Mouse (Mus musculus): ENCODE data around the gene Olfr1045. TPM values are rescaled to one million over a fixed set of nuclear protein-coding genes. Genes with fewer than 3 reads are reported as not detected.

The Olfr1045 gene
- polyA plus RNA-seq, 1 experiment = not detected

DNA sequence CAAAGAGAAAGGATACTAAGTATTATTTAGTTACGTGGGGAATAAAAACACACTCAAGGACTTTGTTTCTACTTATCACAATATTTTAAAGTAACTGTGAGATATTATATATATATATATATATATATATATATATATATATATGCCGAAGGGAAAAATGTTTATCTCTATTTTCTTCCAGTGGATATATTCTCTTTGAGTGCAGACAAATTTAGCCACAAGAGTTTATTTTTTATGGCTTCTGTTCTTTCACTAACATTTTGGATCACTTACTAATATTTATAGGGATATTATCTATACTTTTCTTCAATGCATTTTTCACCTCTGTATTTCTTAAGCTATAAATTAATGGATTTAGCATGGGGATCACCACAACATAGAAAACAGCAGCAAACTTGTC lies 41.1 kb downstream of the Olfr1045 start, which contains the start of gene Olfr1042:
Gene Olfr1042 (minus strand): TSS at position 101 of the 400 bp plus-strand sequence.
- Histone ChIP-seq H3K4me3 (ENCODE audit: insufficient read depth, low read length) (no peak within 1 kb of the TSS), H3K27ac (ENCODE audit: insufficient read depth, low read length) (no peak within 1 kb of the TSS), H3K4me1 (ENCODE audit: control insufficient read depth, insufficient read depth, low read length) (no peaks in the 10 kb centered on the region)
- TF ChIP-seq CTCF (IDR thresholded peaks at IDR 0.05; ENCODE audit: extremely low read depth, insufficient read depth, low read length) = no peak
- TF ChIP-seq POLR2A (IDR thresholded peaks at IDR 0.05; ENCODE audit: extremely low read depth, insufficient read depth, low read length) = no peak

DNA sequence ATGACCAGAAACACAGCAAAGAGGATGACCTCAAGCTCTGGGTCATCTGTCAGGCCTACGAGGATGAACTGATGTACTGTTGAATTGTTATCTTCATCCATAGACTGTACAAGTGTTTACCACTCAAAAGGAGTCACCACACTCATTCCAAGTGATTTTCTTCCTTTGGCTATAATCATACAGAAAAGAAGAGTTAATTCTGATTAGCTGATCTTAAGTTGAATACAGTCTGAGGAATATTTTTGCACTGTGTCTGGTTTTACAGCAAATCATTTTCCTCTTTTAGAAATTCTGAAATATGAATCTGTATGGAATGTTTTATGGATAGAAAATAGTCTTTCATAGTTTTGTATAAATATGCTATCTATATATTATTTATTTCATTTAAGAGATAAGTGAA lies 56.2 kb downstream of the Olfr1045 start, which contains the start of gene Olfr1040:
Gene Olfr1040 (minus strand): TSS at position 101 of the 400 bp plus-strand sequence.
- TF ChIP-seq CTCF (IDR thresholded peaks at IDR 0.05; ENCODE audit: extremely low read depth, insufficient read depth, low read length) (no peak), POLR2A (IDR thresholded peaks at IDR 0.05; ENCODE audit: extremely low read depth, insufficient read depth, low read length) (no peak)
- no peaks in the 10 kb centered on the region for H3K4me1 ChIP-seq (ENCODE audit: control insufficient read depth, insufficient read depth, low read length)
- H3K27ac ChIP-seq (ENCODE audit: insufficient read depth, low read length) = no peak within 1 kb of the TSS
- no peak within 1 kb of the TSS for H3K4me3 ChIP-seq (ENCODE audit: insufficient read depth, low read length)

Other genes starting within 250 kb of the Olfr1045 start
- 0.06 TPM in 1 of 2 replicates, not detected in the other for gene Olfr1029, start 229.1 kb downstream of the Olfr1045 start, polyA plus RNA-seq (2012; rRNA removed)
- not detected in 2 replicates for gene Olfr1030, start 223.7 kb downstream of the Olfr1045 start, polyA plus RNA-seq (2012; rRNA removed)
- not detected in 2 replicates for gene Olfr1031, start 212.7 kb downstream of the Olfr1045 start, polyA plus RNA-seq (2012; rRNA removed)
- gene Olfr1032, start 197.5 kb downstream of the Olfr1045 start, polyA plus RNA-seq (2012; rRNA removed) = not detected in 2 replicates
- gene Olfr1033, start 182.4 kb downstream of the Olfr1045 start, polyA plus RNA-seq (2012; rRNA removed) = 0.13 and 0.17 TPM in 2 replicates
- gene Olfr1034, start 157.1 kb downstream of the Olfr1045 start, polyA plus RNA-seq (2012; rRNA removed) = 0.02 TPM in 1 of 2 replicates, not detected in the other
- not detected in 2 replicates for gene Olfr1036, start 129.0 kb downstream of the Olfr1045 start, polyA plus RNA-seq (2012; rRNA removed)
- not detected in 2 replicates for gene Olfr1037, start 115.6 kb downstream of the Olfr1045 start, polyA plus RNA-seq (2012; rRNA removed)
- gene Olfr1039, start 67.1 kb downstream of the Olfr1045 start, polyA plus RNA-seq (2012; rRNA removed) = not detected in 2 replicates
- not detected in 2 replicates for gene Olfr1040, start 56.3 kb downstream of the Olfr1045 start, polyA plus RNA-seq (2012; rRNA removed)
- gene Olfr1042, start 41.2 kb downstream of the Olfr1045 start, polyA plus RNA-seq (2012; rRNA removed) = not detected in 2 replicates
- not detected in 2 replicates for gene Olfr1043, start 35.5 kb downstream of the Olfr1045 start, polyA plus RNA-seq (2012; rRNA removed)
- not detected in 2 replicates for gene Olfr1044, start 25.2 kb downstream of the Olfr1045 start, polyA plus RNA-seq (2012; rRNA removed)
- not detected in 2 replicates for gene Olfr52, start 17.3 kb downstream of the Olfr1045 start, polyA plus RNA-seq (2012; rRNA removed)
- gene Olfr1046, start 16.3 kb upstream of the Olfr1045 start, polyA plus RNA-seq (2012; rRNA removed) = not detected in 2 replicates
- not detected in 2 replicates for gene Olfr1047, start 28.4 kb upstream of the Olfr1045 start, polyA plus RNA-seq (2012; rRNA removed)
- not detected in 2 replicates for gene Olfr1048, start 37.3 kb upstream of the Olfr1045 start, polyA plus RNA-seq (2012; rRNA removed)
- gene Olfr1049, start 55.3 kb upstream of the Olfr1045 start, polyA plus RNA-seq (2012; rRNA removed) = not detected in 2 replicates
- not detected in 2 replicates for gene Olfr1051, start 76.1 kb upstream of the Olfr1045 start, polyA plus RNA-seq (2012; rRNA removed)
- not detected in 2 replicates for gene Olfr1052, start 89.4 kb upstream of the Olfr1045 start, polyA plus RNA-seq (2012; rRNA removed)
- not detected in 2 replicates for gene Olfr1053, start 112.3 kb upstream of the Olfr1045 start, polyA plus RNA-seq (2012; rRNA removed)
- not detected in 2 replicates for gene Olfr1054, start 132.4 kb upstream of the Olfr1045 start, polyA plus RNA-seq (2012; rRNA removed)
- gene Olfr1055, start 147.3 kb upstream of the Olfr1045 start, polyA plus RNA-seq (2012; rRNA removed) = not detected in 2 replicates
- gene Olfr1056, start 159.5 kb upstream of the Olfr1045 start, polyA plus RNA-seq (2012; rRNA removed) = not detected in 2 replicates
- not detected in 2 replicates for gene Olfr1057, start 175.4 kb upstream of the Olfr1045 start, polyA plus RNA-seq (2012; rRNA removed)
- gene Olfr1058, start 185.6 kb upstream of the Olfr1045 start, polyA plus RNA-seq (2012; rRNA removed) = not detected in 2 replicates
- gene Olfr1061, start 211.0 kb upstream of the Olfr1045 start, polyA plus RNA-seq (2012; rRNA removed) = not detected in 2 replicates
- gene Olfr1062, start 223.7 kb upstream of the Olfr1045 start, polyA plus RNA-seq (2012; rRNA removed) = not detected in 2 replicates
- gene Olfr1065, start 247.6 kb upstream of the Olfr1045 start, polyA plus RNA-seq (2012; rRNA removed) = not detected in 2 replicates